Mouse (Mus musculus): ENCODE data around the gene Snx15.

Snx15 gene

DNA sequence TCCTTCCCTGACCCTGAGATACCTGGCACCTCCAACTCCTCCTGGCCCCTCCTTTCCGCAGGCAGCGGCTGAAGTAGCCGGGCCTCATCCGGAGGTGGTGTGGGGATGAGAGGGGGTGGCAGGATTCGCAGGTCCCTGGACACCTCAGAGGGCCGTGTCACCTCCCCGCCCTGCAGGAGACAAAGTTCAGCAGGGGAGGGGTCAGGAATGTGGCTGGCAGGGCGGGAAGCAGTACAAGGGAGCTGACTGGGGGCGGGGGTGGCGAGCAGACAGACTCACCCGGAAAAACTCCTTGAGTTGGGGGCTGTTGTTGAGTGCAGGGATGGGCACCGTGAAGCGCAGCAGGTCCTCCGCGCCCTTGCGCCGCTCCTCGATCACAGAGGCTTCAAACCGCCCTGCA is 6.3 kb downstream of the Snx15 start:
- no peak for DNase-seq (ENCODE audit: low spot score)

- no peak for DNase-seq (ENCODE audit: low spot score)
Observed at GRCm38 (mm10) chr19:6118677-6119185, 9.4 kb downstream of the Snx15 start.

DNA sequence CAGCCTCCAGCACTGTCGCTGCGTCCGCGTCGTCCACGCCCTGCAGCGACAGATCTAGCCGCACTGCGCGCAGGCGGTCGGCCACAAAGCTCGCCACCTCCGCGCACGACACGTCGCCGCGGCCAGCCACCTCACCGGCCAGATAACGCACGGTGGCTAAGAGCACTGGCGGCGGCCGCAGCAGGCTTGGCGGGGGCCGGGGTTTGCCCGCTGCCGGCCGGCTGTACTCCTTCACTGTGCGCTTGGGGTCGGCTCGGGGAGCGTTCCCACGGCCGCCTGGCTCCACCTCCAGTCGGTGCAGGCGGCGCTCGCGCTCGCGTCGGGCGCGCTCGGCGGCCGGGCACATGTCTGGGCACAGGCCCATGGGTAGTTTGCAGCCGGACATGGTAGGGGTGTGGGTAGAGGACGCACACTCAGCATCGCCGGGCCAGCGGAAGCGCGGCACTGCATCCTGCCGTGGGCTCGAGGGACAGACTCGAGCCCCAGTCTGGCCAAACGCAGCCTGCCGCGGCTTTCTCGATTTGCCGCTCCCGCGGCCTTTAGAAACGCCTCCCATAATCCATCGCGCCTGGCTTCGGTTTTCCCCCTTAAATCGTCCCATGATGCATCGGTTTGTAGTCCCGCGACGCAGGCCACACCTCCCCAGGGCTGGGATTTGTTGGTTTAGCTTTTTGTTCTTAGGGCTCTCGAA is 10.0 kb downstream of the Snx15 start, which contains the start of gene Sac3d1:
Gene Sac3d1 (minus strand): TSS at position 665 of the 691 bp plus-strand sequence.
- no peak for DNase-seq (ENCODE audit: low spot score)

GRCm38 (mm10) chr19:6117346-6117985 is 10.6 kb downstream of the Snx15 start:
- no peak for DNase-seq (ENCODE audit: low spot score)

- DNase-seq (ENCODE audit: low spot score): no peak
Observed at GRCm38 (mm10) chr19:6116113-6116850, 11.8 kb downstream of the Snx15 start.

- no peak for DNase-seq (ENCODE audit: low spot score)
Observed at GRCm38 (mm10) chr19:6113116-6113515, 15.0 kb downstream of the Snx15 start.

- DNase-seq (ENCODE audit: low spot score): no peak
Observed at GRCm38 (mm10) chr19:6105586-6105985, 22.5 kb downstream of the Snx15 start, which contains the start of gene Naaladl1. Gene Naaladl1, plus strand, starts transcription at chr19:6105782.

GRCm38 (mm10) chr19:6104476-6104875 is 23.6 kb downstream of the Snx15 start:
- no peak for DNase-seq (ENCODE audit: low spot score)

GRCm38 (mm10) chr19:6102169-6102853 is 25.8 kb downstream of the Snx15 start:
- DNase-seq (ENCODE audit: low spot score): no peak

GRCm38 (mm10) chr19:6101186-6101585 is 26.9 kb downstream of the Snx15 start:
- DNase-seq (ENCODE audit: low spot score): no peak

- no peak for DNase-seq (ENCODE audit: low spot score)
Observed at GRCm38 (mm10) chr19:6097847-6098246, 30.3 kb downstream of the Snx15 start.

- no peak for DNase-seq (ENCODE audit: low spot score)
Observed at GRCm38 (mm10) chr19:6094119-6094518, 34.0 kb downstream of the Snx15 start, which contains the start of gene AC131692.1. Gene AC131692.1, plus strand, starts transcription at chr19:6094419.

GRCm38 (mm10) chr19:6088841-6089240 is 39.3 kb downstream of the Snx15 start:
- DNase-seq (ENCODE audit: low spot score): no peak

DNA sequence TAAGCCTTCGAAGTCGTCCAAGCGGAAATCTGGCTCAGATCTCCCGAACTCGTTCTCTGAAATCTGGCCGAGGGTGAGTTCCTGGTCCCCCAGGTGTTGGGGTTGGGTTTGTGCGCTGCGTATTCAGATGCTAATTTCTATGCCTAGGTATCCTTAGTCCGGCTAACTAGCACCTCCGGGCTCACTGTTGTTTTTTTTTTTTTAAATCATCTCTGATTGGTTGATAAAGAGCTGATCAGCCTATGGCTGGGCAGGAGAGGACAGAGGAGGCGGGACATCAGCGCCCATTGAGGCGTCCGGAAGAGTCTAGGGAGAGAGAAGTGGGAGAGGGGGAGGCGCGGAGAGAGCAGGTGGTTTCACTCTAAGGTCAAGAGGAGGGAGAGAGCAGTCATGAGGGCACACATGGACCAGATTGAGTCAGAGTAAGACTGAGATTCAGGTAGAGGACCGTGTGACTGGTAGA is 42.7 kb downstream of the Snx15 start:
- DNase-seq (ENCODE audit: low spot score): no peak

- DNase-seq (ENCODE audit: low spot score): peak; percentile 83
Observed at GRCm38 (mm10) chr19:6084478-6085248, 43.4 kb downstream of the Snx15 start, which contains the start of the genes Zfpl1 and Cdca5. Gene Zfpl1, minus strand, starts transcription at chr19:6084956. Gene Cdca5, plus strand, starts transcription at chr19:6084983.

DNA sequence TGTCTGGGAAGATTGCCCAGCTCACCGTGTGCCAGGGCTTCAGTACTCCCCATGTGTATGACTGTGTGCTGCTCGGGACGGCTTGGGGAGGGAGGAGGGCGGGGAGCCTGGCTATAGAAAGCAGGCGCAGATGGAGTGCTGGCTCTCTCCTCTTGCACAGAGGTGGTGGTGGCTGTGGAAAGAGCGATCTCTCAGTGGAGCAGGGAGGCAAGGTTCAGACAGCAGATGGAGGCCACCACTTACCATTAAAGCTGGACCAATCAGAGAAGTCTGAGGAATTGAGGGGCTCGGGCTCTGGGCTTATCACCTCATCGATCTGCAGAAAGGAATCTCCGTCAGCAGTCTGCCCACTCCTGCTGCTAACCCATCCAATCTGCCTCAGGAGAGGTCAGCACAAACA is 45.9 kb downstream of the Snx15 start, which contains the start of gene Gm28374:
Gene Gm28374 (minus strand): TSS at position 101 of the 400 bp plus-strand sequence.
- DNase-seq (ENCODE audit: low spot score): no peak

GRCm38 (mm10) chr19:6079983-6080480 is 48.1 kb downstream of the Snx15 start, which contains the start of gene Tmem262:
Gene Tmem262, plus strand, starts transcription at chr19:6080033.
- no peak for DNase-seq (ENCODE audit: low spot score)

- DNase-seq (ENCODE audit: low spot score): peak; percentile 38
Observed at GRCm38 (mm10) chr19:6076564-6077393, 51.3 kb downstream of the Snx15 start, which contains the start of gene Vps51. Gene Vps51, minus strand, starts transcription at chr19:6077231.

DNA sequence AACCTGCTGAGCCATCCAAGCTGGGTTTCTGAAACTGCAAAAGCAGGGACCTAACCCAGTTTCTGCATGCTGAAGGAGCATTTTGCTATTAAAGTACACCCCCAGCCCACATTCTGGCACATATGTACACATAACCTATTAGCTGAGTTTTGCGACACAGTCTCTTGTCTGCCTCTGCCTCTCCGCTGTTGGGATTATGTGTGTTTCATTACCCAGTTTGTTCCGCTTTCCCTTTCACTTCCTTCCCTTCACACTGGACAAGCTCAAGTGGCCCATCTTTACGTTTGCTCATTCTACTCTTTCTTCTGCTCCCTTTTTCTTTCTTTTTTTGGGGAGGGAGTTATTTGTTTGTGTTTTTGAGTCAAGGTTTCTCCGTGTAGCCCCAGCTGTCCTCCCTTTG is 54.2 kb downstream of the Snx15 start:
- no peak for DNase-seq (ENCODE audit: low spot score)

DNA sequence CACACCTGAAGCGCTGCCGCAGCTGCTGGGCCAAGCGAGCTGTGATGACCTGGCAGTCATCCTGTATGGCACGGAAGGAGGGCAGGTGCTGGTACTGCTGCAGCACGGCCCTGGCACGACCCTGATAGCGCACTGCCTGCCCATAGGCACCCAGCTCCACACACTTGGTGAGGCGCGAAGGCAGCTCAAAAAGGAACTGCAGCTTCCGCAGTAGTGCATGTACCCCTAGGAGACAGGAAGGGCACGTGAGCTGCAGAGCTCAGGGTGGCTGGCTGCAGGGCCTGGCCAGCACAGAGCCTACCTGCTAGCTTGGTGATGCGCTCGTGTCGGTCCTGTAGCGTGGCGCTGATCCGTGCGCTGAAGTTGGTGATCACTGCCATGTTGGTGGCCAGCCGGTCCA is 56.8 kb downstream of the Snx15 start:
- no peak for DNase-seq (ENCODE audit: low spot score)

All from urinary bladder, postnatal 10 days (tissue).